5 mouse cellular contexts compared by ENCODE assay signal in genomic region chr6:12126601-12127000, GRCm38 (mm10).
DNase-seq lines count a peak whose midpoint lies in the region; ATAC-seq and TF ChIP-seq lines count a peak whose summit lies in the region.
"Not testable (repeated sequence)": the region's sequence is repeated elsewhere in the genome, so short reads cannot be mapped to it uniquely, and the experiment has no call there.

No protein-coding gene starts in this region.

- H3K36me3 ChIP-seq in E14TG2a.4 (ENCODE audit: insufficient read depth, low read length); intestine, embryonic 16.5 days (ENCODE audit: control insufficient read depth, insufficient read depth, low read length): not testable (repeated sequence)

- H3K27me3 ChIP-seq in E14TG2a.4 (ENCODE audit: insufficient read depth, low read length); intestine, embryonic 16.5 days (replicated peaks; ENCODE audit: control insufficient read depth, insufficient read depth, low read length): not testable (repeated sequence)

- DNase-seq in ES-CJ7 (ENCODE audit: low read depth, low spot score) (peak; percentile 81), ZHBTc4 (ENCODE audit: low read depth, low spot score) (peak; percentile 90)
- DNase-seq in ovary, postnatal 36 days (ENCODE audit: low spot score): peak; percentile 15

- 0 out of 2 replicates have a peak overlapping the region, but pooled peaks have one; percentile 10 for H3K4me3 ChIP-seq in E14TG2a.4 (replicated peaks; ENCODE audit: low read length)
- H3K4me3 ChIP-seq in intestine, embryonic 16.5 days (ENCODE audit: low read length): not testable (repeated sequence)

- not testable (repeated sequence) for H3K27ac ChIP-seq in intestine, embryonic 16.5 days (ENCODE audit: low read length)

- H3K4me2 ChIP-seq in intestine, embryonic 16.5 days (ENCODE audit: low read depth, low read length): not testable (repeated sequence)

- not testable (repeated sequence) for H3K9me3 ChIP-seq in E14TG2a.4 (ENCODE audit: low read length); intestine, embryonic 16.5 days (ENCODE audit: control insufficient read depth, low read length)

- not testable (repeated sequence) for TF ChIP-seq CTCF in E14TG2a.4 (conservative IDR thresholded peaks at IDR 0.05; ENCODE audit: low read length)

- not testable (repeated sequence) for H3K9ac ChIP-seq in intestine, embryonic 16.5 days (ENCODE audit: low read depth, low read length)

- peak; percentile 47 for ATAC-seq in intestine, embryonic 16.5 days

- peaks cover 21% of the 10 kb centered on the region for H3K4me1 ChIP-seq in E14TG2a.4 (replicated peaks; ENCODE audit: low read depth, low read length)
- H3K4me1 ChIP-seq in intestine, embryonic 16.5 days (ENCODE audit: control insufficient read depth, insufficient read depth, low read length): not testable (repeated sequence)

- 55% methylated on average over 7 of the region's 7 CpGs for WGBS in intestine, embryonic 16.5 days

Comparison
In these comparisons a context has a peak if more than half of its experiments do, and no peak if none do; other contexts are left out.
1. DNase-seq: peak in every context shown above with its lines; median percentile 90 in ZHBTc4; 81 in ES-CJ7; 15 in ovary, postnatal 36 days.